Mouse (Mus musculus) monocyte, adult 5-6 weeks (primary cell): ENCODE data around the gene Xlr3a. TPM values are rescaled to one million over a fixed set of nuclear protein-coding genes. Genes with fewer than 3 reads are reported as not detected.
"Not testable (repeated sequence)": the region's sequence is repeated elsewhere in the genome, so short reads cannot be mapped to it uniquely, and the experiment has no call there.

ENCODE experiments used
- ATAC-seq: fragments of 153-309, 156-312 bp; replicated peaks from 2 replicates; pipeline ENCODE4 v1.8.0; 2017; ENCODE audit warnings: mild to moderate bottlenecking; ENCODE audit not compliant: low TSS enrichment, insufficient number of reproducible peaks, severe bottlenecking, poor library complexity, low FRiP score
- total RNA-seq: library from RNA; stranded (forward); fragments of 200-1000, 200-491, 200-594 nt; gene quantifications from 3 replicates; pipeline ENCODE4 v1.2.3, GENCODE M21; 2017

The Xlr3a gene
- total RNA-seq = not detected in 3 replicates

DNA sequence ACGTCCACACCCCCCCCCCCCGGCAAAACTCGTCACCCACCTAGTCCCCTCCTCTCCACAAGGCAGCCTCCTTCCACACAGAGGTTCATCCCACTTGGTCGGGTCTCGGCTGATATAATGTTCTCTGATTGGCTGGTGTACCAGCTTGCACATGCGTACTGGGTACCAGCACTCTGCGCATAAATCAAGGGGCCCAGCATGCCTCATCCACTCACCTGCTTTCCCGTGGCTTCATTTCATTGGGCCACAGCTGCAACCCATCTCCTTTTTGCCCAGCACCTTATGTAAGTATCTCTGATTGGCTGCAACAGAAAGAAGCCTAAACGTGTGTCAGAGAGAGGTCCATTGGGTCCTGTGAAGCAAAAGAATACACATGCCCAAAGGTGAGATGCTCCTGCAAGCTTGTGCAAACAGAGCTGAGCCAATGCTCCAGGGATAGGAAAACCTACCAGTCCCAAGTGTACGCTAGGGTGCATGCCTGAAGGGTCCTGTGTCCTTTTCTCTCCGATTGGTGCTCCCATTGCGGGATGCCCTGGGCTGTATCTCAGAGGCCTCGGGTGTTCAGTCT, at the start of gene Xlr3a:
TSS of gene Xlr3a (minus strand) at position 155 of the 568 bp plus-strand sequence.
- not testable (repeated sequence) for ATAC-seq

DNA sequence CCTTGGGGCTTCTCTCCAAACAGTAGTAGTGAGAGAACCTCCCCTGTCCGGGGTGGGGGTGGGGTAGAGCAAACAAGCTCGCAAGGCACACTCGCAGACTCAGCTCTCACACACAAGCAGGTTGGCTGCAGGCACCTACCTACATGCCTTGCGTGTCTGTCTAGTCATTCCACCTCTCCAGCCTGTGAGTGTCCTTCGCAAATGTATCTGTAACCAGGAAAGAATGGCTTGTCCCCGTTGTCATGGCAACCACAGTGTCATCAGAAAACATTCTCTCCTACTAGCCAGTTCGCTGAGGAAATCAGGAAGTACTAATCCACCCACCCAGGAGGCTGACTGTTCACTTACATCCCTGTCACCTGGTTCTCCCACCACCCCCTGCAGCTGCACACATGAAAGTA, 46.3 kb upstream of the Xlr3a start:
- not testable (repeated sequence) for ATAC-seq

DNA sequence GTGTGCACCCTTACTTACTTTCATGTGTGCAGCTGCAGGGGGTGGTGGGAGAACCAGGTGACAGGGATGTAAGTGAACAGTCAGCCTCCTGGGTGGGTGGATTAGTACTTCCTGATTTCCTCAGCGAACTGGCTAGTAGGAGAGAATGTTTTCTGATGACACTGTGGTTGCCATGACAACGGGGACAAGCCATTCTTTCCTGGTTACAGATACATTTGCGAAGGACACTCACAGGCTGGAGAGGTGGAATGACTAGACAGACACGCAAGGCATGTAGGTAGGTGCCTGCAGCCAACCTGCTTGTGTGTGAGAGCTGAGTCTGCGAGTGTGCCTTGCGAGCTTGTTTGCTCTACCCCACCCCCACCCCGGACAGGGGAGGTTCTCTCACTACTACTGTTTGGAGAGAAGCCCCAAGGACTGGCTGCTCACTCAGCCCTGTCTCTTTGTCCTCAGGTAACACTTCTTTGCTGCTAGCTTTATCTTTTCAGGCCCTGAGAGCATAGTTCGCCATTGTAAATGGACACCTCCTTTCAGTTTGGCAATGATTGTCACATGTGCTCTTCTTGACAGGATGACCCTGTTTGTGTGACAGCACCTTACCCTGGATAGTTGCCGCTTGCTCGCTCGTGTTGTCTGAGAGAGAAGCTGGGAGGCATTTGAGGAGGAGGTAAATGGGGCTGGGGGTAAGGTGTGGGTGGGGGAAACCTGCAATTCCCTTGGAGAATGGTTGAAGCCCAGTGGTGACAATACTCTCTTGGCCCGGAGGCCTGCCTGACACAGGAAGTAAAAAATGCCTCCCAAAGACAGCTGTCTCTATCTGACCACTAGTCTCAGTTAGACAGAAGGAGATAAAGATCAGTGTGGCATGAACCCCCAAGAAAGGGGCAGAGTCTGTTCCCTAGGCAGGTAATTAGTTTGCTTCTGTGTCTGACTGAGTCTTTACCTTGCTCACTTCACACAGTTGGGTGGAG, 26.2 kb upstream of the Xlr3a start:
- ATAC-seq = not testable (repeated sequence)

DNA sequence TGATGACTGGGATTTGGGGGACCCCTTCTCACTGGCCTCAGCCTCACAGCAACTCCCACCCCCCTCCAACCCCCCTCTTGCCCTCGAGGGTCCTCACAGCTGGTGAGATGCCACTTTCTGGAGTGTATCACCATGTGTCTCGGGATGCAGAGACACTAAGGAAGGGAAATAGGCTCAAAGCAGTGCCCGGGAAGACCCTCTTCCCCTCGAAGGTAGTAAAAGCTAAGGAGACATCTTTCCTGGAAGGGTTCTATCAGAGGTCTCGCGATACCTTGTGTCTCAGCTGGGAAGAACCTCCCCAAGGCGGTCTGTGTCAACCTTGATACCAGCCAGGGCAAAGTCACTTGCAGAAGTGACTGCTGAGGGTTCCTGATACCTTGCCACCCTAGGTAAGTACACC, 19.9 kb upstream of the Xlr3a start, which contains the start of gene Gm14685:
TSS of gene Gm14685 (plus strand) at position 301 of the 400 bp plus-strand sequence.
- ATAC-seq = not testable (repeated sequence)

DNA sequence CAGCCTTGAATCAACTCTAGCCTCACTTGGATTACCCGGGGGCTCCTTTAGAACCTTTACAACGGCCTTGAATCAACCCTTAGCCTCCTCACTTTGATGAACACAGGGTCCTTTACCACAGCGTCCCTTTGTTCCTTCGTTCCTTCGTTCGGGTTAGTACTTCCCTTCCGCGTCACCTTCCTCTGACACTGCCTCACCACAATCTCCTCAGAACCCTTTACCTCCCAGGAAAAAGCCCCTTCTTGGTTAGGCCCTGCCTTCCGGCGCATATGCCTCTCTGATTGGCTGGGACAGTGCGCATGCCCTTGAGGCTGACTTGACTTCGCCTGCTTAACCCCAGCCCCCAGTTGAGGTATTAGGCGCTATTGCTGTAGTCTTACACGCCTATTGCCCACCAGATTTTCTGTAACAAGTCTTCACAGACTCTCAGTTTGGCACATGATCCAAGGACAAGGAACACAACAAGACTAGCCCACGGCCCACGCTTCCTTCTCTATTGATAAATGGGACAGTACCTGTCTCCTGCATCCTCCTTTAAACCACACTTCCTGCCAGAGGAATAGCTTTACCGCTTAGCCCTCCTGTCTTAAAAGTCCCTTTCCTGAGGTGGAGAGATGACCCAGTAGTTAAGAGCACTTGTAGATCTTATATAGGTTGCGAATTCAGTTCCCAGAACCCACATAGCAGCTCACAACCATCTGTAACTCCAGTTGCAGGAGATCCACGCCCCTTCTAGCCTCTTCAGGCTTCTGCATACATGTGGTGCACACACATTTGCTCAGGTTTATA, 14.4 kb downstream of the Xlr3a start, which contains the start of gene Xlr4a:
TSS of gene Xlr4a (minus strand) at position 212 of the 789 bp plus-strand sequence.
- not testable (repeated sequence) for ATAC-seq

DNA sequence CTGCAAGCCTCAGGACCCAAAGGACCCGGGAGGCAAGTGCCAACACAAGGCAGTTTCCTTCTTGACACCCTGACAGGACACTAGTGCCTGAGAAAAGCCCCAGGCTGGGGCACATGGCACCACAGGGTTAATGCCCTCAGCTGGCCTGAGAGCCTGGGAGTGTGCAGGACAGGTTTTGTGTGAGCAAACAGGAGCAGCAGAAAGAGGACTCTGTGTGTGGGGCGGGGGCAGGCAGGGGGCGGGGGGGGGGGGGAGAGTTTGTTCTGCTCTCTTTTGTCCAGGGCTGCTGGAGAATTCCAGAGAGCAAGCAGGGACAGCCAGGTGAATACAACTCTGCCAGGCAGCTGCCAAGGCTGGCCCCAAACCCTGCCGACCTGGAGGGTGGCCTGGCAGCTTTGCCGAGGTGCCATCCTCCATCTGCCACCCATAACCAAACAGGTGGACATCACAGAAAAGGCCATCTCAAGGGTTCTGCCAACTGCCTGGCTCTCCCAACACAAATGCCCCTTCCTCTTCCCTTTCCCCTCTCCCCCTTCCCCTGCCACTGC, 30.1 kb downstream of the Xlr3a start:
- ATAC-seq = not testable (repeated sequence)

DNA sequence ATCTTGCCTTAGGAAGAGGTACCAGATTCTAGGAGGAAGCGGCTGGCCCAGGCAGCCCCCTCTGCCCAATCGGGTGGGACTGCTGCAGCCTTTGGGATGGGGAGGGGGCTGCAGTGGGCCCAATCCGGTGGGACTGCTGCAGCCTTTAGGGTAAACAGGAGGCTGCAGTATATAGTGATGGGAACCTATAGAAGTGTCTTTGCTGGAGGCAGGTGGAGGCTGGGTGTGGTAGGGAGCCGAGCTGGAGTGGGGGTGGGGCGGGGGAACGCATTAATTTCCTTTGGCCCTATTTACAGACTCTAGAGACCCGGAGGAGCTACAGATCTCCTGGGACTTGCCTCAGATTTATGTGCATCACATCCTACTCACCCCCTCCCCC, 32.5 kb downstream of the Xlr3a start, which contains the start of gene Pnma3:
TSS of gene Pnma3 (plus strand) at position 373 of the 379 bp plus-strand sequence.
- no peak for ATAC-seq

DNA sequence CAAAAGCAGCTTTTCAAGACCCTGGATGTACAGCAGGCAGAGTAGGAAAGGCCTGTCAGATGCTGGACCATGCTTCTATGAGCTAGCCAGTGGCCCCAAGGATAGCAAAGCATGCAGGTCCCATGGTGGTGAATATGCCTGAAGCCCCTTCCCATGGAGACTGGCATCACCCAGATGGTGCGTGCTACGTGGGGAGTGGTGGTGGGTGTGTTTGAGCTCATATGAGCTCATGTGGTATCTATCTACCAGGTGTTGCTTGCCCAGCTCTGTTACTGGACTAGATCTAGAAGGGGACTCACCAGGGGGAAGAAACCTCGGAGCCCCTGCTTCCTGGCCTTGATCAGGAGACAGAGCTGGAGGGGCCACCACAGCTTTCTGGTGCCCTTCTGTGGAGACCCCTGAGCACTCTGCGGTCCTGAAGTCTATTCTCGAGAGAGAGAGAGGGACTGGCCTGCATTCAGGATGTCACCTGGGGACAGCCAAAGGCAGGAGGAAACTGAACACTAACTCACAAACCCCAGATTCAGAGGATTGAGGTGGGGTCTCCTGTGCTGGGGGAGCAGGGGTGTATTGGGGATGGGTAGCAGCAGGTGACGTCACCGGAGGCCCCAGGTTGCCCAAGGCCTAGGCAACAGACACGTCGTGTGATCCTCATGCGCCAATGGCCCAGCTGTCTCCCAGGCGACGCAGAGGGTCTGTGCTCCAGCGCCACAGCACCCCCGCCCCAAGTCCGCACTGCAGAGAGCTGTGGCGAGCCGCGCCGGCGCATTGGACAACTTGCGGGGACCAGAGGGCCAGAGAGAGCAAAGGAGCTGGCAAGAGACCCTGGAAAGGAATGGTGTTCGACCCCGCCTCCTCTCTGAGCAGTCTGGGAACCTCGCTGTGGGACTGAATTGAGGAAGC, 33.1 kb downstream of the Xlr3a start:
- no peak for ATAC-seq

DNA sequence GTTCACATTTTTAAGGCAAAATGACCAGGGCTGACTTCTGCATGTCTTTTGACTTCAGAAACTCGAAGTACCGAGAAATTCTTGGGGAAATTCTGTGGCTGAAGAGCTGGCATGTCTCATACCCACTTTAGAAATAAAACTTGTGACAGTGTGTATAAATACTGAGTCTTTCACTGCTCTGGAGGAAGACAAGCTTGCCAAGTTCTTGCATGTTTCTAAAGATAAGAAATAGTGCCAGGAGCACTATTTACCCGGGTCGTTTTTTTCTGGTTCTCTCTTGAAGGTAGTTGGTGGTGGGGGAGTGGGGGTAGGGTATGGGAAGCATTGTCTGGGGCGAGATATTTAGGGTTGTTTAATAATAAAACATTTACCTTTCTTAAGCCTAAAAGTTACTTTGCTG, 34.6 kb downstream of the Xlr3a start:
- ATAC-seq = no peak

DNA sequence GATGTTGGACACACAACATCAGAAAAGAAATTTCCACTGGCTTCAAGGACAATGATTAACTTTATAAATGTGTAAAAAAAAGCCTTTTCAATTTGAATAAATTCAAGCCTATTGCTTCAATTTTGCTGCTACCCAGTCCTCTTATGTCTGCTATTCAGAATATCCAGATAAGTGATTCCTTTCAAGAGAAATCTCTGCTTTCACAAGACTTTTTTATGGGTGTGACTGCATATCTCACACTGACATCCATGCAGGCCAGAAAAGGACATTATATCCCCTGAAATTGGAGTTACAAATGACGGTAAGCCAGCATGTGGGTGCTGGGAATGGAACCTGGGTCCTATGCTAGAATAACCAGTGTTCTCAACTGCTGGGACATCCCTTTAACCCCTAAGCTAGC, 35.4 kb downstream of the Xlr3a start:
- no peak for ATAC-seq

DNA sequence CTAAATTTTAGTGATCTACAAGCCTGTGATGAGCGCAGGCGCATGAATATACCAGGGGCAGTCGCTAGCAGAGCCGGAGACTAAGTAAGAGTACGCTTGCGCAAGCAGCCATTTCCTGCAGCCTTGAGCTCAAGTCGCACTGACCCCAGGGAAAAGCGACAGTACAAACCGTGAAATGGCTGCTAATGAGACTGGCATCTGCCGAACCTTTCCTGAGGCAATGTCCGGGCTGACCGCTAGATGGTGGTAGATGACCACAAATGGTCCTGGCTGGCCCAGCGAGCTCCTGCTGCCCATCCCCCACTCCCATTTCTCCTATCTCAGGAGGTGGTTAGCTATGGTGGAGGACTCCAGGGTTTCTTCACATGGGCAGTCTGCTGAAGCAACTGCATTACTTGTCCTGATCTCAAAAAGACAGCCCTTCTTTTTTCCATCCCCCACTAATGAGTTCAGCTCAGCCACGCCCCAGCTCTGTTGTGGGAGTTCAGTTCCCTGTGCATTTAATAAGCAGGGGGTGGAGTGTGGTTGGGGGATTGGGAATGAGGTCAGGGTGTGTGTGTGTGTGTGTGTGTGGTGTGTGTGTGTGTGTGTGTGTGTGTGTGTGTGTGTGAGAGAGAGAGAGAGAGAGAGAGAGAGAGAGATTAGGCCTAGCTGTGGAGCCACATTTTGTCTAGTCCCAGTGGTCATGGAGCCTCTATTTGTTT, 42.9 kb downstream of the Xlr3a start:
- peak; percentile 99 for ATAC-seq

DNA sequence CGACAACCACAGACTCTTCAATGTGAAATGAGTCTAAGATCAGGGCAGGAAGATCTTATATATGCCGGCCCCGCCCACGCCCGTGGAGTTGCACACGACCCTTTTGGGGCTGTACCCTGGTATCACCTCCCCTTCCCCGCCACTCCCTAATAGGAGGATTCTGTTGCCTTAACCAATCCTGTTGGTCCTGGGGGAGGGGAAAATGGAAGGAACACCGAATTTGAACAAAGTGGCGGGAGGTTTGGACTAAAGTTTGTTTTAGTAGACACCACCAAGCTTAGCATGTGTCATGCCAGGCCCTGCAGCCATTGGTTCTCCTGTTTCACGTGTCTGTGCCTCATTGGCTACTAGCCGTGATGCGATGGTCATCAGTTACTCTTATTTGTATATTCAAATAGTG, 57.2 kb downstream of the Xlr3a start:
- no peak for ATAC-seq

DNA sequence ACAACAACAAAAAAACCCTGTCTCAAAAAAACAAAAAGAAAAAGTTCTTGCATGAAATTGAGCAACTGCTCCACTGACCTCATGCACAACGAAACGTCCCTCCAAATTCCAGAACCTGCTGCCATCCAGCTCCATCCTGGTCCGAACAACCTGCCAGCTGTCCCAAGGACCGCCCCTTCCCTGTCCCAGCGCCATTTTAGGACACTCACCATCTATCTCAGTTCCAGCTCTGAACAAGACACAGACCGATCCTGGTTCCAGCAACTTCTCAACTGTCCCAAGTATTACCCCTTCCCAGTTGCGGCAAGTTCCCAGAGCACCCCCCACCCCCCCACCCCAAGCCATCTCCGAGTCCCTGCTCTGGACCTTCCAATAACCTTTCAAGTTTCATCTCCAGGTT, 58.1 kb downstream of the Xlr3a start:
- ATAC-seq = no peak

DNA sequence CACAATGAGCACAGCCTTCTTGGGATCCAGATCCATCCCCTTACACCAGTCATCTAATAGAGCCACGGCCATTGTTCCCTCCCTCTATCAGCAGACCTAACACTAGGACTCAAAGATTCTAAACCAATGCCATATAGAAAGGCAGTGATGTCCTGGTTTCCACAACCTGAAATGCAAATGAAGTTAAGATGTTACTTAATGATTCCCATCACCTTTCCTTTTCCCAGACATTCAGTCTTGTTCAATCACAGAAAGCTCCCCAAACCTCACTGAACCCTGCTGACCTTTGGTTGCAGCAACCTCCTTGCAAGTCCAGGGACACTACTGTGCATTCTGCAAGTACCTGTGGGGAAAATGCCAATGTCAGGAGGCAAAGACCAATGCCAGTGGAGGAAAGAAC, 59.9 kb downstream of the Xlr3a start, which contains the start of gene Pnma5:
TSS of gene Pnma5 (minus strand) at position 101 of the 400 bp plus-strand sequence.
- ATAC-seq = no peak
